Mouse (Mus musculus): ENCODE data around the gene Axin2.
A peak's percentile ranks its signal among the peaks of the same experiment; 100 is the strongest.
"Not testable (repeated sequence)": the region's sequence is repeated elsewhere in the genome, so short reads cannot be mapped to it uniquely, and the experiment has no call there.

Gene Axin2

GRCm38 (mm10) chr11:108920158-108920635 lies at the start of gene Axin2:
Gene Axin2 (plus strand): TSS chr11:108920349.
- DNase-seq (ENCODE audit: low spot score) = peak; percentile 67

DNA sequence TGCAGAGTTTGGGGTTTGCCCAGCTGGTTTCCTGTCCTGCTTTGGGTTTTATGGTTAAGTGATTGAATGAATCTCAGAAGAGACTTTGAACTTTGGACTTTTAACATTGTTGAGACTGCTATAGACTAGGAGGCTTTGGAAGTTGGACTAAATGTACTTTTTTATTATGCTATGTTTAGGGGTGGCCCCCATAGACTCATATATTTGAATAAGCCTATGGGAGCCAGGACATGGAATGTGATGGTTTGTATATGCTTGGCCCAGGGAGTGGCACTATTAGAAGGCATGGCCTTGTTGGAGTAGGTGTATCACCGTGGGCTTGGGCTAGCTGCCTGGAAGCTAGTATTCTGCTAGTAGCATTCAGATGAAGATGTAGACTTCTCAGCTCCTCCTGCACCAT lies 48.9 kb upstream of the Axin2 start:
- not testable (repeated sequence) for DNase-seq (ENCODE audit: low spot score)

GRCm38 (mm10) chr11:108871748-108872147 lies 48.4 kb upstream of the Axin2 start:
- DNase-seq (ENCODE audit: low spot score) = no peak

DNA sequence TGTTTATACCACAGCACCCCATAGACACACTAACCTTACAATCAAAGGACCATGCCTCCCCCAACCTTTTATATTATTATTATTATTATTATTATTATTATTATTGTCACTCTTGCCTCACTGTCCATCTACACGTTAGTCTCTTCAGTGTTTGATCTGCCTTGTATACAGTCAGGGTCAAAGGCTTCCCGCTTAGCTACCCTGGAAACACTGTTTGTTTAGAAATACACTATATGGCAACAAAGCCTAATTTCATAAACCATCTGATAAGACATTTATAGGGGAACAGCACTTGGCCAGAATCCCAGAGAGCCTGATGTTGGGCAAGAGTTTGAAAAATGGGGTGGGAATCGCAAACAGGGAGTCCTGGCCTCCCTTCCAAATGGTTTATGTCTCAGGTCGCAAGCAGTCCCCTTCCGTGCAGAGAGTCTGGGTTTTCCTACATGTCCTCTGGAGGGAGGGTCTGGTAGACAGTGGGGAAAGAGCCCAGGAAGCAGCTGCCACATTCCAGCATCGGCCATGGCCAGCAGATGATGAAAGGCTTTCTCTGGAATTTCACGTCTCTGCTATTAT lies 43.4 kb upstream of the Axin2 start:
- DNase-seq (ENCODE audit: low spot score) = no peak

DNA sequence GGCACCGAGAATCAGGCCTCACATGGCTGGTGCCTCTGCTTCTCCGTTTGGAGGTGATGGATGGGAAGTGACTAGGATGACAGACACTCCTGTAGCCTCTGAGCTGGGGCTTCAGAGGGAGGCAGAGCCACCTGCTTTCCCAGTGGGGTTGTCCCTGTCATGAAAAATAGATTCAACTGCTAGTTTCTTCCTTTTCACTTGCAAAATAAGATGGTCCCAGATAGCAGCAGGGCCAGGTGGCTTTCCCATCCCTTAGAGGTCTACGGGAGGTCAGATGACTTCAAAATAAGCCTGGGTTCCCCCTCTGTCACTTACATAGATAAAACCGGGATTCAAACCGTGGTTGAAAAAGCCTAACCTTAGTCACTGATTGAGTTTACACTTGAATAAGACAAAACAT lies 42.6 kb upstream of the Axin2 start:
- DNase-seq (ENCODE audit: low spot score) = no peak

GRCm38 (mm10) chr11:108880546-108880945 lies 39.6 kb upstream of the Axin2 start:
- DNase-seq (ENCODE audit: low spot score) = no peak

GRCm38 (mm10) chr11:108881662-108882061 lies 38.5 kb upstream of the Axin2 start:
- no peak for DNase-seq (ENCODE audit: low spot score)

DNA sequence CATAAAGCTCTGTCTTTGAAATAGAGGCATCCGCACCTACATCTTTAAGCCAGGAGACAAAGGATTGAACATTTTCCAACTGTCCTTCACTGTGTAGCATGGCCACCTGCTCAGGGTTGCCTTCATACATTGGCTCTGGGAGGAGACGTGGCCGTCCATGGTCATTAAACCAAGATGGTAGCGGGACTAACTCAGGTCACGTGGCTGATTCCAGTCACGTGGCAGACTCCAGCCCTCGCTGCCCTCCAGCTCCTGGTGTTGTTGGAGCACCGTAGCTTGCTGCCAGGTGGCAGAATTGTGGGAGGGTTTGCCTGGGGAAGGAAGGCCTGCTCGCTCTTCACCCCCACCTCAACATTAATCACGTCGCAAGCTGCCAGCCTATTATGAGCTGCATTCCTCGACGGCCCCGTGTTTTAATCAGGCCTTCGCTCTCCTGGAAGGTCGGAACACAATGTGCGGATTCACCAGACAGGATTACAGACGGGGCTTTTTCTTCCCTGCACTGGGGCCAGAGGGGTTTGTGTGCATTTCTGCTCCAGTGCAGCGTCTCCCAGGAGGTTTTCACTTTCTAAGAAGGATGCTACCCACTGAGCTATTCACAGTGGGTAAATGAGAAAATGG lies 34.8 kb upstream of the Axin2 start:
- DNase-seq (ENCODE audit: low spot score) = no peak

DNA sequence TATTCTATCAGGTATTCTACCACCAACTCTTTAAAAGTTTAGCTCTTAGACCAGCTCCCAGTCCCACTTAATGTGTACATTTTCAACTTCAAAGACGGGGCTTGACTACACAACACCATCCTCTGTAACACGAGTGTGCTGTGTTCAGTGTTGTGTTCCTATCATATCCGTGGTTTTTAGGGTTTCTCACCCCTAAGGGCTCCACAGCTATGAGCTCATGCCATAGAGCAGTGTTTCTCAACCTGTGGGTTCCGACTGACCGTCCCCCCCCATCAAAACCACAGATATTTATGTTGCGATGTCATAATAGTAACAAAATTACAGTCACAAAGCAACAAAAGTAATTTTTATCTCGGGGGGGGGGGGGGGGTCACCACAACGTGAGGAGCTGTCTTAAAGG lies 34.1 kb upstream of the Axin2 start:
- DNase-seq (ENCODE audit: low spot score) = no peak

DNA sequence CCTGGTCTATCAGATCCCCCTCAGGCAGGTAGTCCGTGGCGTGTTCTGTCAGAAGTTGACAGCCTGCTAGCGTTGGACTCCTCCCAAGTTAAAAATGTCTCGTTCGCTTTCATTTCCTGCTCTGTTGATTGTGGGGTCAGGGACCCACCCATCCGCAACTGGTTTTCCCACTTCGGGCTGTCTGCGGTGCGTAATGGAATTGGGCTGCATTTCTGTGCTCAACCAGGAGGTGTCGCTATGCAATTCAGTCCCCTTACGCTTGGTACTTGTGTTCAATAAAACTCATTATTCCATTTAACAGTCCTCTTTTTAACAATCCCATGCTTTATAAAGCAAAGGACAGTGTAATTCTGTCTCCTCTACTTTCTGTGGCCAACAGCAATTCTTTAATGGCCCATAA lies 31.0 kb upstream of the Axin2 start:
- DNase-seq (ENCODE audit: low spot score) = no peak

- no peak for DNase-seq (ENCODE audit: low spot score)
Measured at GRCm38 (mm10) chr11:108890544-108890943, 29.6 kb upstream of the Axin2 start.

DNA sequence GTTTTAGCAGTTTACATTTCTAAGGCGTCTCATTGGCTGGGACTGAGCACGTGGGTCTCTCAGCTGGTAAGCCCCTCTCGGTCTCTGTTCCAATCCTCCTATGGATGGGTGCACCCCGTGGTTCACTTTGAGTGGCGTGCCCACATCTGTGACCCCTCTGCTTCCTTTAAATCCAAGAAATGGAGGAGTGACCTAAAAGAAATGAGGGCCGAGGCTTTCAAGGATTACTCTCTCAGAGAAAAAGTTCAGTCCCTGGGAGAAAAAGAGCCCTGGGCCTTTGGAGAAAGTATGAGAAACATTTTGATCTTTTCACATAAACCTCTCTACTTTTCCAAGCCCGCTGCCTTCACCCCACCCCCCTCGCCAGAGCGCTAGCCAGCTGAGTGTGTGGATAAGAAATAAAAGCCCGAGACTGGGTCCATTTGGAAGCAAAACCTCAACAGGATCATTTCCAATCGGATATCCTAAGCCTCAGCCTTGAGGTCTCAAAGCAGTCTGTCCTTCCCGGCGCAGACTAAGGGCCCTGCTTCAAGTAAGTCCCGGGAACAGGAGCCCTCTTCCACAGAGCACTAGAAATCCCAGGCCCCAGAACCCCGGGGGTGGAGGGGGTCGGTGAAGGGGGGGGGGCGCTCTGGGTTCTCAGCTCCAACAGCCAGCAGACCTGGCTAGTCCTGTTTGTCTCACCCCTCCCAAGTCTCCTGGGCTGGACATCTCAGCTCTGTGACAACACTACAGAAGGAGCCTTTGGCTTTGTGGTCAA lies 28.9 kb upstream of the Axin2 start:
- DNase-seq (ENCODE audit: low spot score) = no peak

DNA sequence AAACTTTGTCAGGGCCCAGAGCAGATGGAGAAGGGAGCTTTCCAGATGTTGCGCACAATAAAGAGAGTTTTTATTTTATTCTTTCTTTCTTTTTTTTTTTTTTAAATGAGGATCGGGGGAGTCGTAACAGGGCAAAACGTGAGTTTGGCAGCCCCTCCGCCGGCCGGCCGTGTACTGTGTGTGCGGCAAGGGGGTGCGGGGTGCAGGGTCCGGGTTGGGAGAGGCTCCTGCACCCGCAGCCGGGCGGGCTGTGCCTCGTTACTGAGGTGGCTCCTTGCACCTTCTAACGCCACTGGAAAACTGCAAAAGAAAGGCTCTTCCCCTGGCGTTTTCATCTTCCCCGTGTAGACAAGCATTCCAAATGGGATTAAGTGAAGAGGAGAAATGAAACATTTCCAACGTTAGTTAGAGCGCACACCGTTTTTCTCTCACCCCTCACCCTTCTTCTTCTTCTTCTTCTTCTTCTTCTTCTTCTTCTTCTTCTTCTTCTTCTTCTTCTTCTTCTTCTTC lies 28.2 kb upstream of the Axin2 start:
- DNase-seq (ENCODE audit: low spot score) = no peak

- DNase-seq (ENCODE audit: low spot score) = no peak
Measured at GRCm38 (mm10) chr11:108892406-108892805, 27.7 kb upstream of the Axin2 start.

DNA sequence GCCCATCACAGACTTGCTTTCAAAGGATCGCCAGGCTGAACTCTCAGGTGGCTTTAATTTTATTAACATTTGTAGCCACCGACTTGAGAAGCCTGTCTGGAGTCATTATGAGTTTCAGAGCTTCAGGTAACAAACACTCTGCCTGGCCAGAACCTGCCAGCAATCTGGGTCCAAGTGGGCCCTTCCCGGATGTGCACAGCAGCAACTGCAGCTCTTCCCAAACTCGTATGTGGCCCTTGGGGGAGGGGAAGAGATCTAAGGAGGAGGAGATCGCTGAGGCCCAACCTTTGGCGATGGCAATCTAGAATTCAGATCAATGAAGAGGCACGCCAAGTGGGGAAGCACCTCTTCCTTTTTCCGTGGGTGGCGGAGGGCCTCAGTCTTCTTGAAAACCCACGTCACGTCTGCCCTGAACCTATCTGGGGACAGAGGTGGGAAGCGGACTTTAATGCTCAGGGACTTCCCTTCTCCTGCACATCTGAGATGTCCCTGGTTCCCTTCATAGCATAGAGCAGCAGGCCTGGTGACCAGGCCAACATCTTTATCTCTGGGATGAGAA lies 26.8 kb upstream of the Axin2 start:
- DNase-seq (ENCODE audit: low spot score) = no peak

GRCm38 (mm10) chr11:108893855-108894510 lies 26.2 kb upstream of the Axin2 start:
- no peak for DNase-seq (ENCODE audit: low spot score)

GRCm38 (mm10) chr11:108897034-108897433 lies 23.1 kb upstream of the Axin2 start:
- no peak for DNase-seq (ENCODE audit: low spot score)

DNA sequence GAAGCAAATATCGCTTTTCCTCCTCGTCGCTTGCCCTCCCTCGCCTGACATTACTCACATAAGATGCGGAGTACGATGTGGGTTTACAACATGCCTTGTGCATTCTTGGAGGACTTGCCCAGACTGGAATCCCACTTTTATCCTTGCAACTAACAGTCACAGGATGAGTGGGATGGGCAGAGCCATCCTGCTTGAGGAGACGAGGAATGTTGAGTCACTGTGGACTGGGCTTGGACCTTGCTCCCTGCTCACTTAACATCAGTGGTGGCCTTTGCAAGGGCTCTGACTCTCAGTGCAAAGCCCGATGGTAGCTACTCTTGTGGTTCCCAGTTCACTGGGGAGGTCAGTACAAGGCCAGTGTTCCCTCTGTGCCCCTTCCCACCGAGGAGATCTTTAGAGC lies 22.1 kb upstream of the Axin2 start:
- no peak for DNase-seq (ENCODE audit: low spot score)

DNA sequence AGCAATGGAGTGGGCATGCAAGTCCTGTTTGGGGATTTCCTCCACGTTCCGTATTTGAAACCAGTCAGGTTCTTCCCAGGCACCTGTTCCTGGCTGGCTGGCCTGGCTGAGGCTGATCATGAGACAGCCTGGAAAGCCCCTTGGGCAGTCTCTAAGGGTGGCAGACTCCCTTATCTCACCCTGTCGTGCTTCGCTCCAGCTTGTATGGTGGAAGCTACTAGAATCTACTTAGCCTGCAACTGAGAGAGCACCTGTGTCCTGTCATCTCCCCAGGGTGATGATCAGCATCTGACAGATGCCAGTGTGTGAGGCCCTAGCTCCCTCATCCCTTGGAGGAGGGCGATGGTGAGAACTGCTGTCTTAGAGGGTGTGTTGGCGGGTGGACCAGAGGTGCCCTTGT lies 21.7 kb upstream of the Axin2 start:
- DNase-seq (ENCODE audit: low spot score) = no peak

DNA sequence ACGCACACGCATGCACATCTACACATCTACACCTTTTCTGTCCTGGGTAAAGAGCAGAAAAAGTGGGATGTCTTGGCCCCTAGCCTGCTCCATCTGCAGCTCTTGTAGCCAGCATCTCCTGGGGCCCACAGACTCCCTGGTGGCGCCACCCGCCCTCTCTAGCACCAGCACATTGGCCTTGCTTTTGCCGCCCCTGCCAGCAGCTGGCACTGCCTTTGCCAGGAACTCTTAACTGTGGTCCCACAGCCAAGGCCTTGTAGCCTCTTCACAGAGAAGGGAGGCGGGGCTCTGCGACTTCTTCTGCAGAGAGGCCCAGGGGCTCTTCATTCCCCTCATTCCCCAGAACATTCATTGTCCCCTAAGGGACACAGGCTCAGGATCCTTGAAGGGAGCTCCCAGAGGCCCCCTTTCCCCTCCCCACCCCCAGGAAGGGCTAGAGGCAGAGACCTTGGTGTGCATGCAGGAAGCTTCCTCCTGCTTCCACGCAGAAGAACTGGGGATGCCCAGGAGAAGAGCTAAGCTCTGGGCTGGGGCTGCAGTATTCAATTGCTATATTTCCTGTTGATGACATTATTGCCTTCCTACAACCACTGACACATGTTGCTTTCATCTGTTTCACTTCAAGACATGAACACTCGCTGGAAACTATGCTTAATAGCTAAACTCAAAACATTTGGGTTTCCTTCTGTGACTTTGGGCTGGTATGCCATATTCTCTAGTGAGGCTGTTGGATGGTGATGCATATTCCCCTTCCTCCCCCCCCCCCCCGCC lies 19.2 kb upstream of the Axin2 start:
- no peak for DNase-seq (ENCODE audit: low spot score)

GRCm38 (mm10) chr11:108901670-108902069 lies 18.5 kb upstream of the Axin2 start:
- DNase-seq (ENCODE audit: low spot score) = no peak

DNA sequence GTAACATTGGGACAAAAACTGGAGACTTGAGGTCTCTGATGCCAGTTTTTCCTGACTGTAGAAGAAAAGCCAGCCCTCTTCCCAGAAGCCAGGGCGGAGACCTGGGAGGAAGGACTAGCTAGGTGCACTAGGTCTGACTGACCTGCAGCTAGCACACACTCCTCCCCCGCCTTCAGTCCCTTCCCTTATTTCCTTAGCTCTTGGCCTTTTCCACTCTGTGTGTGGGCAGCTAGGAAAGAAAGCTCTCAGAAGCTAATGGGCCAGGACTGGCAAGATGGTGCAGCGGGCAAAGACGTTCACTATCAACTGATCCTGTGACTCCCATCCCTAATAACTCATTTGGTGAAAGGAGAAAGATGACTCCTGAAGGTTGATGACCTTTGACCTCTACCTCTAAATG lies 17.8 kb upstream of the Axin2 start:
- DNase-seq (ENCODE audit: low spot score) = no peak

Measured in urinary bladder, postnatal 10 days (tissue).